Mouse (Mus musculus): ENCODE measurements around the gene Galnt14. TPM values are rescaled to one million over a fixed set of nuclear protein-coding genes. Genes with fewer than 3 reads are reported as not detected.

The Galnt14 gene
- polyA plus RNA-seq, 1 experiment = not detected

DNA sequence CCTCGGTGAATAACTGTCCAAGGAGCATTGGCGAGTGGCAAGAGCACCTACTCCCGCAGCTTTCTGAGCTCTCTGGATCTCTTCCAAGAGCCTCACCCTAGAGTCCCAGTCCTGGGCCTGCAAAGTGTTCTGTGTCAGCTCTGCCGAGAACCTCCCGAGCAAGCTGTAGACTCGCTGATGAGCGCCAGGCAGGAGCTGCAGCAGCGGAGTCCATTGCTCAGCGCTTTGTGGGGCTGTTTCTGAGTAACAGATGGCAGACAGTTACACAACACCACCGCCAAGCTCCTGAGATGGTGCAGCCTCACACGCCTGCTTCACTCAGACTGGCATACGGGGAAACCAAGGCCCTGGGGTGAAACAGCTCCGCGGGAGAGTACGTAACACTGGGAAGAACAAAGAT is 1.7 kb upstream of the Galnt14 start:
- WGBS = 73% methylated on average over 15 of the region's 15 CpGs

DNA sequence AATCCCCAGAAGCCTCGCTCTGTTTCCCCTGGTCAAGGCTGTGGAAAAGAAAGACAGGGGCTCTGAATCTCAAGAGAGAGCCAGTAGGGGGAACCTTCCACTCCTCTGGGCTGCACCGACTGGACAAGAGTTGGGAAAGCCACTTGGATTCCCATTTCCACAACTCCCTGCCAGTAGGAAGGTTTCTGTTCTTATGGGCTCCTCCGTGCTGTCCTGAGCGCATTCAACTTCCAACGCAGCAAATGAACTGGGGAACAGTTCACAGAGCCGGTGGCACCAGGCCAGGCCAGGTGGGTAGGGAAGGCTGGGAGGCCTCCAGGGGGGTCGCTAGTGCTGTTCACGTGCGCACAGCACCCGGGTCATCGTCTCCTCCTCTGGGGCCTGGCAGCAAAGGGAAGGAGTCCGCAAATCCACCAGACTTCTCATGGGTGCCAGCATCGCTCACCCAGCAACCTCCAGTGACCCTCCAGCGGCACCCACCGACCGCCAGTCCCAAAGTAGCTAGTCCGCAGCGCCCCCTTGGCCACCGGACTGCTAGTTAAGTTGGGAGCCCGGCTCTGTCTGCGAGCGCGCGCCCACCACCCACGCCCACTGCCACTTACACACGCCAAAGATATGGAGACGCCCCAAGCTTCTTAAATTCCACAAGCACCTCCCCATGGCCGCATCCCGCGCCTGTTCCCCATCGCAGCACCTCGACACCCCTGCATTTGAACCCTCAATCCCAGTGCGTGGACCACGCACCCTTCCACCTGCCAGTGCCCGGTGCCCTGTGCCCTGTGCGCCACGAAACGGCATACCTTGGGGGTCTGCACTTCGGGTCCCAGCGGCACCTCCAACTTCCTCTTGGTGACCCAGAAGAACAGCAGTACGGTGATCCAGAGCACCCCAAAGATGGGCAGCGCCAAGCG is 867 bp downstream of the Galnt14 start:
- H3K27ac ChIP-seq (ENCODE audit: control insufficient read depth, insufficient read depth, low read depth, low read length, poor library complexity) = no peak overlapping the region; the same call in 1 of the 2 replicates
- H3K4me1 ChIP-seq (ENCODE audit: control insufficient read depth, insufficient read depth, low read length) = no peaks in the 10 kb centered on the region; the same call in 1 of the 2 replicates
- H3K4me3 ChIP-seq (replicated peaks; ENCODE audit: control insufficient read depth, low read depth, low read length) = no peak overlapping the region
- 7% methylated on average over 43 of the region's 43 CpGs for WGBS
- TF ChIP-seq CTCF (IDR thresholded peaks at IDR 0.05; ENCODE audit: control insufficient read depth, insufficient read depth, low read length) (no peak), POLR2A (IDR thresholded peaks at IDR 0.05; ENCODE audit: borderline replicate concordance, control insufficient read depth, low read depth, low read length) (no peak)

More for the DNA sequence above, 1.7 kb upstream of the Galnt14 start:
- no peak for TF ChIP-seq CTCF (IDR thresholded peaks at IDR 0.05; ENCODE audit: control insufficient read depth, insufficient read depth, low read length)
- TF ChIP-seq POLR2A (IDR thresholded peaks at IDR 0.05; ENCODE audit: borderline replicate concordance, control insufficient read depth, low read depth, low read length) = no peak
- no peaks in the 10 kb centered on the region; the same call in 1 of the 2 replicates for H3K4me1 ChIP-seq (ENCODE audit: control insufficient read depth, insufficient read depth, low read length)
- no peak overlapping the region for H3K4me3 ChIP-seq (replicated peaks; ENCODE audit: control insufficient read depth, low read depth, low read length)
- H3K27ac ChIP-seq (ENCODE audit: control insufficient read depth, insufficient read depth, low read depth, low read length, poor library complexity) = no peak overlapping the region

DNA sequence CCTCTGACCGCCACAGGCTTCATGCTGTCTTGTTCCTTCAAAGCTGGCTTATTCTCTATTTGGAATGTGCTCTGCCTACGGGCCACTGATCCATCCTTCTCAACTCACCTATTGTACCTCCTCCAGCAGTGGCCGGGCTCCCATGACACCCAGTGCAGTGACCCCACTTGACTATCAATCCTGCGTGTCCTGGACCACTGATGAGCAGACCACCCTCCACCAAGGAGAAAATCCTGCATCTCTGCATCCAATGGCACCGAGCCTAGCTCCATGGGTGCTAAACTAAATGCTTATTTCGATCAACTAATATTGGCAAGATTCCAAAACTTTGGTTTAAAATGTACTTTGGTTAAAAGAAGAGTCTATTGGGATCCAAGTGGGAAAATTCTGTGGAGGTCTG is 1.8 kb downstream of the Galnt14 start:
- H3K4me3 ChIP-seq (replicated peaks; ENCODE audit: control insufficient read depth, low read depth, low read length) = no peak overlapping the region
- 81% methylated on average over 6 of the region's 6 CpGs for WGBS
- TF ChIP-seq POLR2A (IDR thresholded peaks at IDR 0.05; ENCODE audit: borderline replicate concordance, control insufficient read depth, low read depth, low read length) (no peak), CTCF (IDR thresholded peaks at IDR 0.05; ENCODE audit: control insufficient read depth, insufficient read depth, low read length) (no peak)
- no peak overlapping the region for H3K27ac ChIP-seq (ENCODE audit: control insufficient read depth, insufficient read depth, low read depth, low read length, poor library complexity)
- no peaks in the 10 kb centered on the region; the same call in 1 of the 2 replicates for H3K4me1 ChIP-seq (ENCODE audit: control insufficient read depth, insufficient read depth, low read length)

DNA sequence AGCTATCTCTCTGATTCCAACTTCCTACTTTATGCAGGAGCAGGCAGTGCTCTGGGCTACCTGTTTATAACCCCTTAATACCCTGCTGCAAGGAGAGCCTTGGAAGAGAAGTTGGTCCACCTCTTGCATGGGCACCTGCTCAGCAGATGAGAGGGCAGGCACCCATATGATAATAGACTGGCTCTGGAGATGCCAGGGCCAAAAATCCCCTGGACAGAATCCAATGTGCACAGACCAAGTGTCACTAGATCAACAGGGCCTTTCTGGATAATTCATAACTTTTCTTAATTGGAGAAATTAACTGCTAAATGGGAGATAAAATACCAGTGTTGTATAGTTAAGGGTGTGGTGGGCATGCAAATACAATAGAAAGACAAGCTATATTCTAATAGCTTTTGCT is 6.7 kb downstream of the Galnt14 start:
- Histone ChIP-seq H3K4me3 (replicated peaks; ENCODE audit: control insufficient read depth, low read depth, low read length) (no peak overlapping the region), H3K4me1 (ENCODE audit: control insufficient read depth, insufficient read depth, low read length) (no peaks in the 10 kb centered on the region), H3K27ac (ENCODE audit: control insufficient read depth, insufficient read depth, low read depth, low read length, poor library complexity) (no peak overlapping the region)
- TF ChIP-seq CTCF (IDR thresholded peaks at IDR 0.05; ENCODE audit: control insufficient read depth, insufficient read depth, low read length) (no peak), POLR2A (IDR thresholded peaks at IDR 0.05; ENCODE audit: borderline replicate concordance, control insufficient read depth, low read depth, low read length) (no peak)

DNA sequence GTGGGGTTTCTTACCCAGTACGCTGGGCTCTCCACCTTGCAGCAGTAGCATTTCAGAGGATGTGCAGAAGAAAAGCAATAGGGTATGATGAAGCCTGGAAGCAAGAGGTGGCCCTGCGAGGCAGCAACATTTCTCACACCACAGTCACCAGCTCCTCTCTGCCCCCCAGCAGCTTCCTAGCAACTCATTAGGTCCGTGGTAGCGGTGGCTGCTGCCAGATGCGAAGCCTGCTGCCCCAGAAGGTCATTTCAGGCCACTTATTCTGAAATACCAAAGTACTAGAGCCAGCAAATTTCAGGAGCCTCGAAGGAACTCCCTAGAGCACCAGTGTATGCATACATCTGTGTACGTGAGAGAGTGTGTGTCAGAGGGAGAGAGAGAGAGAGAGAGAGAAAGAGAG is 9.2 kb downstream of the Galnt14 start:
- 33% methylated on average over 7 of the region's 7 CpGs for WGBS
- no peak for TF ChIP-seq CTCF (IDR thresholded peaks at IDR 0.05; ENCODE audit: control insufficient read depth, insufficient read depth, low read length)
- no peak for TF ChIP-seq POLR2A (IDR thresholded peaks at IDR 0.05; ENCODE audit: borderline replicate concordance, control insufficient read depth, low read depth, low read length)
- Histone ChIP-seq H3K4me1 (ENCODE audit: control insufficient read depth, insufficient read depth, low read length) (no peaks in the 10 kb centered on the region), H3K27ac (ENCODE audit: control insufficient read depth, insufficient read depth, low read depth, low read length, poor library complexity) (no peak overlapping the region), H3K4me3 (replicated peaks; ENCODE audit: control insufficient read depth, low read depth, low read length) (no peak overlapping the region)

DNA sequence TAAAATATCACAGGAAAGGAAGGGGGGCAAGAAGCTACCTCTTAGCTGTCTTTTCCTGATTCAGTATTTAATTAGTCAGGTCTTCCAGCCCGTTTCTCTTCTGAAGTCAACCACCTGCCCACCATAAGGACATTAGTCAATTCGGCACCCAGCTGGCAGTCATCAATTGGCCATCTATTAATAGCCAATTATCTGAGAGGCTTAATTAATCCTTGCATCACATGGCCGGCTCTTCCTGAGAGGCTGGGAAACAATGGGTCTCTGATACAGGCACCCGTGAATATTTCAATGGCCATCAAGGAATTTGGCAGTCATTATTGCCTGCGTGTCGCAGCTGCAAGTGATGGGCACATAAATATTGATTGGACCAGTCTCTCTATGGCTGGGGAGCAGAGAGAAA is 10.4 kb downstream of the Galnt14 start:
- 70% methylated on average over 6 of the region's 6 CpGs for WGBS
- Histone ChIP-seq H3K4me3 (replicated peaks; ENCODE audit: control insufficient read depth, low read depth, low read length) (no peak overlapping the region), H3K4me1 (ENCODE audit: control insufficient read depth, insufficient read depth, low read length) (no peaks in the 10 kb centered on the region), H3K27ac (ENCODE audit: control insufficient read depth, insufficient read depth, low read depth, low read length, poor library complexity) (no peak overlapping the region)
- TF ChIP-seq POLR2A (IDR thresholded peaks at IDR 0.05; ENCODE audit: borderline replicate concordance, control insufficient read depth, low read depth, low read length) = no peak
- TF ChIP-seq CTCF (IDR thresholded peaks at IDR 0.05; ENCODE audit: control insufficient read depth, insufficient read depth, low read length) = no peak

DNA sequence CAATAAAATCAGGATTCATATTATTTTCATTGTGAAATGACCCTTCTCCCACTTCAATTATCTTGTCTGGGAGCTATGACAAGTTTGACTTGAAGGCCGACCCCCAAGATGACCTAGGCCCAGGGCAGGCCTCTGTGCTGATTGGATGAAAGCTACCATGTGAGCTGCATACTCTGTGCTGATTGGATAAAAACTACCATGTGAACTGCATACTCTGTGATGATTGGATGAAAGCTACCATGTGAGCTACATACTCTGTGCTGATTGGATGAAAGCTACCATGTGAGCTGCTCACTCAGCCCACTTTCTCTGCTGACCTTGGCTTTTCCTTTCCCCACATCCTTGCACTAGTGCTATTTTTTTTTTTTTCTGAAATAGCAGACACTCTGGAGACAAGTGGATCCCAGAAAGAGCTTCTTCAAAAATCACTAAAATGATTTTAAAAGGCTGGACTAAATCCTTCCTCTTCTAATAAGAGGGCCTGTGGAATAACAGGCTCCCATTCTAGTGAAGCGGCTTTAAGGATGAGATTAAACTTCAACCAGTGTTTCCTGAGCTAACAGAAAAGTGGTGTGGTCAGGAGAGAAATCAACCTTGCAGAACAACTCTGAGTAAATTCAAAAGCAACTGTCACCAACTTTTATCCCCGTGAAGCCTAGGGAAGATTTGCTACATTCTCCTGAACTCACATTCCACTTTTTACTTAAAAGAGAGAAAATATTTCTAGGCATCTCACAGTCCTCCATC is 15.9 kb downstream of the Galnt14 start:
- no peak overlapping the region for H3K4me3 ChIP-seq (replicated peaks; ENCODE audit: control insufficient read depth, low read depth, low read length)
- no peaks in the 10 kb centered on the region for H3K4me1 ChIP-seq (ENCODE audit: control insufficient read depth, insufficient read depth, low read length)
- TF ChIP-seq POLR2A (IDR thresholded peaks at IDR 0.05; ENCODE audit: borderline replicate concordance, control insufficient read depth, low read depth, low read length) = no peak
- TF ChIP-seq CTCF (IDR thresholded peaks at IDR 0.05; ENCODE audit: control insufficient read depth, insufficient read depth, low read length) = no peak
- 75% methylated on average over 3 of the region's 3 CpGs for WGBS
- no peak overlapping the region for H3K27ac ChIP-seq (ENCODE audit: control insufficient read depth, insufficient read depth, low read depth, low read length, poor library complexity)

DNA sequence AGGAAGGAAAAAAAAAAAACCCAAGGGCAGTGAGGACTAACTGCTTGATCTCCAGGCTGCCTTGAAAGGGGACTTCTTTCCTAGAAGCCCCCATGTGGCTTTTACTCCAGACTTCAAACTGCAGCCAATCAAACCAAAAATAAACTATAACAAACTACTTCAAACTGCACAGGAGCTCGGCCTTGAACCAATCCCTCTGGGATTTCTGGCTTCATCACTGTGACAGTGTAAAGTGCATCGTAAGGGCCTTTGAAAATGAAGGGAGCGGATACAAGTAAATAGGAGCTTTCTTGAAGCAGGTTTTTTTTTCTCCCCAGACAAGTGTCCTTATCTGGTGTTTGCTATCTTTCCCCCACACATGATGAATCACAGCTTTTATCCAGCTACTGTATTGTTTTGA is 22.0 kb downstream of the Galnt14 start:
- 80% methylated on average over 3 of the region's 3 CpGs for WGBS
- H3K4me3 ChIP-seq (replicated peaks; ENCODE audit: control insufficient read depth, low read depth, low read length) = no peak overlapping the region
- H3K27ac ChIP-seq (ENCODE audit: control insufficient read depth, insufficient read depth, low read depth, low read length, poor library complexity) = no peak overlapping the region
- TF ChIP-seq CTCF (IDR thresholded peaks at IDR 0.05; ENCODE audit: control insufficient read depth, insufficient read depth, low read length) (no peak), POLR2A (IDR thresholded peaks at IDR 0.05; ENCODE audit: borderline replicate concordance, control insufficient read depth, low read depth, low read length) (no peak)
- H3K4me1 ChIP-seq (ENCODE audit: control insufficient read depth, insufficient read depth, low read length) = no peaks in the 10 kb centered on the region
